Mouse (Mus musculus): ENCODE measurements around the gene Olfr287.

The Olfr287 gene

DNA sequence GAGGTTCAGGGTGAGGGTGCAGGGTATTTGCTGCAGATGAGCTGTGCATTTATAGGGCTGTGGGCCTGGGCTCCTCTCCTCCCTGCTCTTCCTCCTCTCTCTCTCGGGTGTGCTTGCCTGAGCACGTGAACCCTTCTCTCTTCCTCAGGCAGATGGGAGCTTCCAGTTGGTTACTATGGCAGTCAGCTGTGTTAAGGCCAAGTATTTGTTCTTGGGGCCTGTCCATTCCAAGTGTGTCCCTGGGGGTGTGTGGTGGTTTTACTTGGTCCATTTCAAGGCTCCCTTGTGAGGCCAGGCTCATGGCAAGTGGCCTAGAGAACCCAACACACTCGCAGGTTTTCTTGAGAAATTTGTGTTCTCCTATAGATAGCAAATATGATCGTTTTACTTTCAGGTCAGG lies at the start of gene Olfr287, which contains the start of gene Gm44579:
Gene Olfr287, minus strand, starts transcription at position 180 of the 400 bp plus-strand sequence.
Gene Gm44579, minus strand, starts transcription at position 101 of the 400 bp plus-strand sequence.
- no peak for DNase-seq

DNA sequence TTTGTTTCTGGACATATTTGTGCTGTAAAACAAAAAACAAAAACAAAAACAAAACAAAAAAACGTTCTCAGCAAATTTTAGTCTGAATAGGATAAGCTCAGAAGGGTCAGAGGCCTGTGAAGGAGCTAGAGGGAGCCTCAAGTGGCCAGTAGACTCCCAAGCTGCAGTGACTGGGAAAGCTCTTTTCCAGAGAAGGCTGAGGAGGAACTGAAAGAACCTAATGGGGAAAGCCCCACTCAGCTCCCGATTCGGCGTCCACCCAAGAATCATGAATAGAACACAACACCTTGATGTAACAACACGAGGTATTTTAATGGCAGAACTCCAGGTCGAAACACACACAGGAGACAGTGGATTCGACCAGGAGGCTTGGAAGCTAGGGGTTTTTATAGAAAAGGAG lies 36.9 kb upstream of the Olfr287 start:
- no peak for DNase-seq

DNA sequence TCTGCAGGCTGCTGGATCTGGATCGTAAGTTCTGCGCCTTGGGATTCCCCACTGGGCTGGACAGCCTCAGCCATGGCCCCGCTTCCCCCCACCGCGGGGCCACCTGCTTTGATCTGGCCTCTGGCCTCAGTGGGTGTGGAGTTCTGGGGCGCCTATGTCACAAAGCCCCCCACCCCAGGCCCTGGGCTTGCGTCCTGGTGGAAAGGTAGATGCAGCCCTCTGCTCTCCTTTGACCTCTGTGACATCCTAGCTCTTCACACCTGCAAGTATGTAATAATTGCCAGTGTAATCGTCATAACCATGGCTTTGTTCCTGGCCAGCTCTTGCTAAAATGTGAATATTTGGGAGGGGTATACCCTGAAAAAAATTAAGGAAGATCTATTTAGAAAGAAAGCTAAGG lies 36.3 kb upstream of the Olfr287 start, which contains the start of gene H1fnt:
Gene H1fnt, minus strand, starts transcription at position 101 of the 400 bp plus-strand sequence.
- DNase-seq: no peak

DNA sequence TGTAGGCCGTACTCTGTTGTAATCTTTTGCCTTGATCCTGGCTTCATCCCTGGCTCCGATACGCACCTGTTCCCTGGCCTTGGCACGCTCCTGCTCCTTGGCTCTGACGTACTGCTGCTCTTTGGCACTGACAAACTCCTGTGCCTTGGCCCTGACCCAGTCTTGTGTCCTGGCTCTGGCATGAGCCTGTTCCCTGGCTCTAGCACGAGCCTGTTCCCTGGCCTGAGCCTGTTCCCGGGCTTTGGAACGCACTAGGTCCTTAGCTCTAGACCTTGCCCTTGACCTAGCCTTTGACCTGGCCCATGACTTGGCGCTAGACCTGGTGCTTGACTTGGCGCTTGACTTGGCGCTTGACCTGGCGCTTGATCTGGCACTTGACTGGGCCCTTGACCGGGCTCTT lies 35.4 kb upstream of the Olfr287 start:
- peak; percentile 95 for DNase-seq

DNA sequence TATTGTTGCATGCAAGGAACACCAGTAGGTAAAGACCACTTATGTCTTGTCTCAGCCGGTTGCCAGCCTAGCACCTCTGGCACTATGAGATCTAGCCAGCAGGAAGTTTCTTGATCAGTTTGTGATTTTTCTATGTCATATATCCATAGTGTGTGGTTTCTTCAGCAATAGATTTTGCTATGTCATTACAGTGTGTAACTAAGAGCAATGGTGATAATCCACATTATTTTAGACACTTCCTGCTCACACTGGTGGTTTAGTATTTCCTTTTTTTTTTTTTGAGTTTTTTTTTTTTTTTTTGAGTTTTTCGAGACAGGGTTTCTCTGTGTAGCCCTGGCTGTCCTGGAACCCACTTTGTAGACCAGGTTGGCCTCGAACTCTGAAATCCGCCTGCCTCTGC lies 14.6 kb upstream of the Olfr287 start:
- no peak for DNase-seq

DNA sequence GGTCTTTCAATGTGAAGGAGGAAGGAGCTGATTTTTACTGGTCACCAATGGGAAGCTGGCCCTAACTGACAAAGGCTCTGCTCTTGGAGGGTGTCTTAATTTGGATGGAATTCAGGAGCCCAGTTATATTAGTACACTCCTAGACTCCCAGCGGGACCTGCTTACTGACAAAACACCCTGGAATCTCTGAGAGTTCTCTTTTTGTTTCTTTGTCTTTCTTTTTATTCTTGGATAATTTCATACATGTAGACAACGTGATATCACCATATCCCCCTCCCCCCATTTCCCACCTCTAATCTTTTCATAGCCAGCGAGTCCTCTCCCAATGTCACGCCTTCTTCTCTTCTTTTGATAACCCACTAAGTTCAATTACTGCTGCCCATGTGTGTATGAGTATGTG lies 13.5 kb upstream of the Olfr287 start, which contains the start of gene Olfr286:
Gene Olfr286, minus strand, starts transcription at position 101 of the 400 bp plus-strand sequence.
- no peak for DNase-seq

DNA sequence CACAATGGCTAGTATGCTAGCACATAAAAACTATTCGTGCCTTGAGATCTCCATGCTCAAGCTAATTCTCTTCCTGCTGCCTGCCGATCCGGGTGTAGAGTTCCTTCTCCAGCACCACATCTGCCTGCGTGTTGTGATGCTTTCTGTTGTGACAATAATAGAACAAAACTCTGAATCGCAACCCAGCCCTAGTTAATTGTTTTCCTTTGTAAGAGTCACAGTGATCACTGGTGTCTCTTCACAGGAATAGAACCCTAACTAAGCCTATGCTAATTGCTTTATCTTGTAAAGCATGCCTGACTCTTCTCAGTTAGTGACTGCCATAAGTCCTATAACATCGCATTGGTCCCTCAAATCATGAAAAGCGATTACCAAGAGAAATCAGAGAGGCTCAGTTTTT lies 5.2 kb upstream of the Olfr287 start:
- DNase-seq: no peak

DNA sequence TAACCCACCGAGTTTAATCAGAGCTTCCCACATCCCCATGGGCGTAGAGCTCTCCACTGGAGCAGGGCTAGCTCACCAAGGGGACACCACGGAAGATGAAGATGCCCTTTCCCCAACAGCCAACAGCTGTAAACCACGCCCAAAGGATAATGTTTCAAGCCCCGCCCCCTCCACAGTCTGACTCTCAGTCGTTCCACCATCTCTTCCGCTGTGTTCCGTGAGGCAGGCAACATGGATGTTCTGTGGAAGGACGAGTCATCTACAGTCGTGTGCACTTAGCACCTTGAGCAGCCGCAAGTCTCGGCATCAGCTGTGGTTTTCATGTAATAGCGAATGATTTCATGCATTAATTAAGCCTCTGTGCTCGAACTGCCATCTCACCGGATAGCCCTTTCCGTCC lies 4.8 kb upstream of the Olfr287 start:
- DNase-seq: no peak

DNA sequence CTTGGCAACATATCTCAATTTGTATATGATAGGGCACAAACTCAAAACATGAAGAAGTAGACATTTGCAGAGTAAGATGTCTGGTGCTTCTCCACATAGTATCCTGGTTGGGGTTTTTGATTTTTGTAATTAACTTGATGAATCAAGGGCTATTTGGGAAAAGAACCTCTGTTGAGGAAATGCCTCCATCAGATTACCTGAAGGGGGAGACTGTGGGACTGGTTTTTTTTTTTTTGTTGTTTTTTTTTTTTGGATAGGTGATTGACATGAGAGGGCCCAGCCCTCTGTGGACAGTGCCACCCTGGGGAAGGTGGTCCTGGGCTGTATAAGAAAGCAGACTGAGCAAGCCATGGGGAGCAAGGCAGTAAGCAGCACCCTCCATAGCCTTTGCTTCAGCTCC lies 1.5 kb upstream of the Olfr287 start:
- DNase-seq: no peak

DNA sequence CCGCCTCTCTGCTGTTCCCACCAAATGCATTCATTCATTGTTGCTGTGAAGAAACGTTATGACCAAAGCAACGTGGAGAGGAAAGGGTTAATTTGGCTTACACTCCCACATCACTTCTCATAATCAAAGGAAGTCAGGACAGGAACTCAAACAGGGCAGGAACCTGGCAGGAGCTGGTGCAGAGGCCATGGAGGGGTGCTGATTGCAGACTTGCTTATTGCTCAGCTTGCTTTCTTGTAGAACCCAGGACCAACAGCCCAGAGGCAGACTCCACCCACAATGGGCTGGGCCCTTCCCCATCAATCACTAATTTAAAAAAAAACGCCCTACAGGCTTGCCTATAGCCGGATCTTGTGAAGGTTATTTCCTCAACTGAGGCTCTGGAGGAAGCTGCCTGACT lies 6.7 kb downstream of the Olfr287 start:
- DNase-seq: no peak

DNA sequence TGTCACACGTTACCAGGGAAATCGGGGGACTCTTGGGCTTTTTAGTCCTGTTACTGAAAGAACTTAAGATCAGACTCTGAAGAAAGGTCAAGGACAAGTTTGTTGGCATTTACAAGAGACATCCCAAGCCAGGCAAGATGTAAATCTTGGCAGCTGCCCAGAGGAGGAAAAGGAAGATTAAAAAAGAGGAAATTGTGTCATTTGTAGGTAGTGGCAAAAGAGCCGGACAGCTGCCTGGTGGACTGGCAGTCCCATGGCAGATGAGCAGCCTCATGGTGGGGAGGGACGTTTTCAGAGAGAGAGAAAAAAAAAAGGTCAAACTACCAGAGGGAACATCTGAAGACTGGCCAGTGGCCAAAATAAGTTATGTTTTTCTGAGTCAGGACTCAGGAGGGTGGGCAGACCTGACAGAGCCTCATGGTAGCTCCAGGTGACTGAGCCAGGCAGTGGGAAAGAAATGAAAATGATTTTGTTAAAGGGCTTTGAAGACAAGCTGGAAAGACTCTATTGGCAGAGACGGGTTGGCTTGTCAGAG lies 7.5 kb downstream of the Olfr287 start:
- peak; percentile 30 for DNase-seq

DNA sequence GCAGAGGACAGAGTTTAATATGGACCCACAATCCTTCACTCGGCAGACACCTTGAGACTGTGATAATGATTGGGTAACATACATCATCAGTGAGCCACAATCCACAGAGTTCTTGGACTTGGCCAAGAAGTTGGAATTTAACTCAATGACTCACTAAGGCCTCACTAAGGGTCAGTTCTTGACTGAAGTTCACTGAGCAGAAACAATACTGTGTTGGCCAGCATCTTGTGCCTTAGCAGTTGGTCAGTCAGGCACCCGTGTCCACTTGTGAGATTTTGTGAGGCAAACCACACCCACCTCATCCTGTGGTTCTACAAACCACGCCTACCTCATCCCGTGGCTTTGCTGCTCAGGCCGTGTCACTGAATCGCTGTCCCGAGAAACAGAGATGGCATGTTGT lies 11.2 kb downstream of the Olfr287 start:
- peak; percentile 82 for DNase-seq

DNA sequence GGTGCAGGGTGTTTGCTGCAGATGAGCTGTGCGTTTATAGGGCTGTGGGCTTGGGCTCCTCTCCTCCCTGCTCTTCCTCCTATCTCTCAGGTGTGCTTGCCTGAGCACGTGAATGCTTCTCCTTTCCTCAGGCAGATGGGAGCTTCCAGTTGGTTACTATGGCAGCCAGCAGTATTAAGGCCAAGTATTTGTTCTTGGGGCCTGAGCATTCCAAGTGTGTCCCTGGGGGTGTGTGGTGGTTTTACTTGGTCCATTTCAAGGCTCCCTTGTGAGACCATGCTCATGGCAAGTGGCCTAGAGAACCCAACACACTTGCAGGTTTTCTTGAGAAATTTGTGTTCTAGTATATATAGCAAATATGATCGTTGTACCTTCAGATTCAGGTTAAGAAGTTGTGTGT lies 25.4 kb downstream of the Olfr287 start, which contains the start of gene Olfr288:
Gene Olfr288, minus strand, starts transcription at position 101 of the 400 bp plus-strand sequence.
- no peak for DNase-seq

DNA sequence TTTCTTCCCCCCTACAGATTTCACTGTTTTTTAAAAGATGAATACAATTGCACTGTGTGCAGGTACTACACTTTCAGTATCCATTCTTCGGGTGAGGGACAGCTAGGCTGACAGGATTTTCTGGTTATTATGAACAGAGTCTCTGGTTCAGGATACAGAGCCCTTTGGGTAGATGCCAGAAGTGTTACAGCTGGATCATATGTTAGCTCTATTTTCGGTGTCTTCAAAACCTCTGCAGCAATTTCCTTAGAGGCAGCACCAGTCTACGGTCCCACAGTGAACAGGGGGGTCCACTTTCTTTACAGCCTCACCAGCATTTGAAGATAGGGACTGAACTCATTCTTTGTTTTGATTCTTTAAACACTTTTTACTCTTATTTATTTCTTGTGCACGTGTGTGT lies 36.4 kb downstream of the Olfr287 start:
- no peak for DNase-seq

DNA sequence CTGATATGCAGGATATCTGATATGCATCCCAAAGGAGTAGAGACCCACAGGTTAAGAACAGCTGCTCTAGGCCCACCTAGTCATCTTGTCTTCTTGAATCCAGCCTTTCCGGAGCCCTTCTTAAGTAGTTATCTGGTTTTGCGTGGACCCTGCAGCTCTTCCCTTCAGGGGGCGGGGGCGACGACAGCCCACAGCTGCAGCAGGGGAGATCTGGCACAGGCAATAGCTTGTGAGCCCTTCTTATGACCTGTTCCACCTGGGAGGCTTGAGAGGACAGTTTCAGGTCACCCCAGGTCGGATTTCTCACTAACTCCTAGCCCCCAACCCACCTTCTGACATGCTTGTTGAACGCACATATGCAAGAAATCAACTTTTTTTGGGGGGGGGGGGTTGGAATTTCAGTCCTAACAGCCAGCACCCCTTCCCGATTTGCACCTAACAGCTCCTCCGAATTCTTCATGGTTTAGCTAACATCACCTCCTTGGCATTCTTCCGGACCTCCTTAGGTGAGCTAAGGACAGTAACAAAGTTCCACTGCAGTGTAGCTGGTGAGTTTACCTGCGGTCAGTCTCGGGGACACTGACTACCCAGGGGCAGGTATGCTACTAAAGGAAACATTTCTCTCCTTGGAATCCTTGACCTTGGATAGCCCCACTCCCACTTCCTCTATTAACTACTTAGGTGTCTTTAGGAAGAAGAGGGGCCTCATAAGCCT lies 38.8 kb downstream of the Olfr287 start:
- peak; percentile 64 for DNase-seq

DNA sequence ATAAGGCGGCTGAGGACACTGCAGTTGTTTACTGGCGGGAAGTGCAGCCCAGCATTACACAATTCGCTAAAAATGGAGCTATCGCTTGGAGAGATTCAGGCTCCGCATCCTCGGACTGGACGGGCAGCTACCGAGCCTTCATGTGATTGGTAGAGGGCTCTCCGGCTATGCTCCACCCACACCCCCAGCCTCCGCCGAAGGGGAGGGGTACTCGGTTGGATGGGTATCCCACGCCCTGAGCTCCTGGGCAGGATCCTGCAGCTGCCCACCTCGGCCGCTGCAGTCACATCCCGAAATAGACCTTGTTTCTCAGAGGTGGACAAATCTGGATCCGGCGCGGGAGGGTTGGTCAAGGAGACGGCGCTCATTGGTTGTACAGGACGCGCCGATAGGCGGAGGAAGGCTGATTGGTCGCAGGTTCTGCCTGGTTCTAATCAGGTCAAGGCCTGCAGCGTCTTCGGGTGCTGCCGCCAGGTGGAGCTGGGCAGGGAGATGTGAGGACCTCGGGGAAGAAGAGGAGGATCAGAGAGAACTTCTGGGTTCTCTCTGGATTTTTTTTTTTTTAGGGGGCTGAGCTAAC lies 39.6 kb downstream of the Olfr287 start:
- peak; percentile 93 for DNase-seq

DNA sequence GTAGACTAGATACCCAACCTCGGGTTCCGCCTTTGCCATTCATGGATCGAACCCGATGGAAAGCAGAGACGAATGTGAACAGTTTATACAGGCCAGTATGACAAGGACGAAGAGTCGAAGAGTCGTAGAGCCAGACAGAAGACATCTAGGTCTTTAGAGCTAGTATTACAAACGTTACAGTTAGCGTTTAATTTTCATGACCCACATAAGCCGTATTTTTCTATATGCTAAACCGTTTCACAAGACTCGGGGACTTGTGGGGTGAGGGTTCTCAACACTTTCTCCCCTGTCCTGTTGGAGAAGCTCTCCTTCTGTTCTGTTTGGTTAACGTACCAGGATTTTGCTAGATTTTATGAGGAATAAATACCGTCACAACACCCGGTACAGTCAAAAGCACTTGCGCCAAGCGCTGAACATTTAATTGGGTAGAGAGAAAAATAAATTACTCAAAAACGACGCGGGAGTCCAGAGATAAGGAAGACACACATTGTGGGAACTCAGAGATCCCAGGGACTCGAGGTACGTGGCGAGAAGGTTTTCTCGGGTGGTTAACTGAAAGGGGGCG lies 40.2 kb downstream of the Olfr287 start:
- no peak for DNase-seq

DNA sequence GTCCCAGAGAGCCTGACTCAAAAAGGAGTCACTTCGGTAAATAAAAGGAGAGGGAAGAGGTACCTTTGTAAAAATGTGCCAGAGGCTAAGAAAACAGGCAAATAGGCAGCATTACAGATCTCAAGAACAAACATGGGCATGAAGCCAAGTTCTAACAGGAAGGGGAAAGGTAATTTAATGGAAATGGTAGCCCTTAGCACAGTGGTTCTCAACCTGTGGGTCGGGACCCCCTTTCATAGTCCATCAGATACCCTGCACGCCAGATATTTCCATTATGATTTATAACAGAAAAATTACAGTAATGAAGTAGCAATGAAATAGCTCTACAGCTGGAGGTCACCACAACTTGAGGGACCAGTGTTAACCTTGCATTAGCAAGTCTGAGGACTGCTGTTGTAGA lies 43.5 kb downstream of the Olfr287 start:
- no peak for DNase-seq

DNA sequence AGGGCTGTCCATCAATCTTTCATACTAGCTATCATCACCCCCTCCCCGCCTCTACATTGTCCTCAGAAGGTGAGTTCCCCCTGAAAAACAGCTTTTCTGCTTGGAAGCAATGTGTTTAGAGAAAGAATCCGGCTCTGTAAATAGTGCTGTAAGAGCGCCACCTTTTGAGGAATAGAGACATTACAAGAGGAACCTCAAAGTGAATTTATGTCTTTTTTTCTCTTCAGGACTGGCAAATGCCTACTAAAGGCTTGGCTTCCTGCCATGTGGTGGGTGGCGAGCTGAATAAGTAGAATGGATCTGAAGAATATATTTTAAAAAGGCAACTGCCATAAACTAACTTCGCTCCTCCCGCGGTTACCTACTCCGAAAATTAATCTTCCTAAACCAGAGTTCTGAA lies 47.0 kb downstream of the Olfr287 start:
- peak; percentile 54 for DNase-seq

DNA sequence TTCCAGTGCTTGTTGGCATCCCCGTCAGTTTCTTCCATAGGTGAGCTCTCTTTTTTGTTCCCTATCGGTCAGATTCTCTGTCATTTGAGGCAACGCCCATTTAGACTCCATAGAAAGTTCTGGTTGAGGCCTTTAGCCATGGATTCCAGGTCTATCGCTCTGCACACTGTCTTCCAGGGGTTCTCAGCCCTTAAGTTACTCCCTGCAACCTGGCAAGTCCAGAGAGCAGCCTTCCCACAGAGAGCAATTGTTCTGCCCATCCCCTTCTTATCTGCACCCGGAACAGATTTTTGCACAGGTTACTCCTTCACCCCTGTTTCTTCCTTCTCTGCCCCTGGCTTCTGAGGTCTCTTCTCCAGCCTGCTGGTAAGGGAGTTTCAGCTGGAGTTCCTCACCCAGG lies 48.7 kb downstream of the Olfr287 start:
- no peak for DNase-seq

DNA sequence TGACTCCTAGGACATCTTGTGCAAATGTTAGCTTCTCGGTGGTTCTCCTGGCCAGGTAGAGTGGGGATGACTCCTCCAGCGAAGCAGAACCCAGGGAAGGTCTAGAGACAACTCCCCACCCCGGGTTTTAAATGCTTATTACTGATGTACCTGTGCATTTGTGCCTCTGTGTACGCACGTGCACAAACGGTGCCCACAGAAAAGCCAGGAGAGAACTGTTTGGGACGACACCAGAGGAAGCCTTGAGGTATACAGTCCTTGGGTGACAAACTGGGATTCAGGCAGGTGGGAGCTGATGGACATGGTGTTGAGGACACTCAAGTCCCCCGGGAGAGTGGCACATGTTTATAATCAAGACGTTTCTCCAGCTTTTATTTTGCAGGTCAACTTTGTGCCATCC lies 49.9 kb downstream of the Olfr287 start:
- DNase-seq: no peak

DNA sequence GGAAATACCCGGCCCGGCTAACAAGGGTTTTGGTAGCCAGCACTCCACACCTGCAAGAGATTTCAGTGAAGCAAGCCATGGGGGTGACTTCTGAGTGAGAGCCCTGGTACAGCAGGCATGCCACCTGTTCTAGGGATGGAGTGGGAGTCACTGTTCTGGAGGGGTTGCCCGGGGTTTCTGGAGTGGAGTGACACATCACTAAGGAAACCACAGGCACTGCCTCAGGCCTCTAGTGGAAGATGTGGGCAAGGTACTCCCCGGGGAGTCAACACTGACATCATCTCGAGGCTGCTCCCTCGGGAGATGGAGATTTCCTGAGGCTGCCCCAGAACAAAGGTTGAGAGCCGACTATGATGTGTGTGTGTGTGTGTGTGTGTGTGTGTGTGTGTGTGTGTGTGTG lies 50.5 kb downstream of the Olfr287 start:
- no peak for DNase-seq

DNA sequence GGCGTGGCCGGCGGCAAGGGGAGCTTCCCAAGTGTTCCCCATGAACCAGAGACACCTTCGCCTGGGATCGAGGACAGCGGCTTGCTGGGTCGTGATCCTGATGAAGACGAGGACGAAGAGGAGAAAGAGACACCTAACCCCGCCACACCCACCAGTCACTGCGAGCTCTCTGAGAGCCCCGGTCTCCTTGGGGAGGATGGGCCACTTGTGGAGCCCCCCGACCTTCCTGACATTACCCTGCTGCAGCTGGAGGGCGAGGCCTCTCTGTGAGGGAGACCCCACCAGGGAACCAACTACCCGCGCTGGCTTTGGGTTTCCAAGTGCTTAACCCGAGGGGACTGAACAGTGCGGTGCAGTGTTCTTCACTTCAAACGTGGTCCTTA lies 52.2 kb downstream of the Olfr287 start:
- no peak for DNase-seq
